Mouse (Mus musculus) liver, embryonic 14.5 days (tissue): ENCODE results near the gene Grrp1.

Source experiments
- CTCF ChIP-seq: IDR thresholded peaks from 2 replicates; pipeline ENCODE4 v1.5.1; 2016; ENCODE audit warnings: antibody characterized with exemption, low read depth, control low read depth
- EP300 ChIP-seq: IDR thresholded peaks from 2 replicates; pipeline ENCODE4 v1.6.1; 2016; ENCODE audit warnings: antibody characterized with exemption, low read depth

DNA sequence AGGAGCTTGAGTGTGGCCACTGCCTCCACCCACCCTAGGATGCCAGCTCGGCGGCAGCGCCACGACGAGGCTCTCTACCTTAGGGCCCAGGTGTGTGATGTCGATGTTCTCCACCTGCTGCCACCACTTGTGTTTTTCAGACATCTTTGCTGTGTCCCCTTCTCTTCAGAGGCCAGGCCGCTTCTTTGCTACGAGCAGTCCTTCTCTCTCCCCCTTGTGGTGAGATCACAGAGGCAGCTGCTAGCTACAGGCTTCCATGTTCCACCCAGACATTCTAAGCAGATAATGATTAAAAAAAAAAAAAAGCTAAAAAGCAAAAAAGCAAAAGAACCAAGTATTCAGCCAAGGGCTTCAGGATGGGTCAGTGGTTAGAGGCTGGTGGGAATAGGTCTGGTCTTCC, 26.7 kb downstream of the Grrp1 start, which contains the start of gene Catsper4:
- TF ChIP-seq CTCF = no peak; the same call in 1 of the 2 replicates
- TF ChIP-seq EP300 = no peak
